Mouse (Mus musculus): Measurements from ENCODE around the gene Tspan18. TPM values are rescaled to one million over a fixed set of nuclear protein-coding genes. Genes with fewer than 3 reads are reported as not detected.

The Tspan18 gene
- polyA plus RNA-seq, 1 experiment from 2014 or later = 48.2 TPM

DNA sequence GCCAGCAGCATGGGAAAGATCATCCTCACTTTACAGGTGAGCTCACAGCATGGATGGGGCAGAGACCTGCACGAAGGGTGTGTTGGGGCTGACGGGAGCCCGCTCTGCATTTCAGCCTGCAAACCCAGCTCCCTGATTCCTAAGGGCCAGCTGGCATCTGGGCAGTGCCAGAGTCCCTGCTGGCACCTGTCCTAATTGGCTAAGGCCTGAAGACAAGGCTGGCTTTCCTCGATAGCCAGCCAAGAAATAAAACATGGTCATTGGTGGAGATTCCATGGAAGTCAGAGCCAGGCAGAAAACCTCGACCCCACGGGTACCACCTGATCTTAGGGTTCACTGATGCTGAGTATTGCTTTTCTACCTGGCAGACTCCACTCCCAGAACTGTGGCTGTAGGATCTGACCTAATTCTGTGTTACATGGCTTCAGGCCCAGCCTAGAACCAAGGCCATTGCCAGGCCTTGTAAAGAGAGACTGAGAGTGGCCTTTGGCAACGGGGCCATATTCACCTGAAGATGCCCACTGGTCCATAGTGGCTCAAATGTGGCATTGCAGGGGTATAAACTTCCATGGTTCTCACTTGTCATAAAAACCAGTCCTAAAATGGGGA lies 181.3 kb downstream of the Tspan18 start:
- no peak overlapping the region for H3K27ac ChIP-seq (replicated peaks in 1 of 2; ENCODE audit: control insufficient read depth in 1 of 2, insufficient read depth in 1 of 2, low read depth in 2 of 2, low read length in 2 of 2)
- H3K9me3 ChIP-seq (ENCODE audit: control insufficient read depth, low read length) = no peaks in the 10 kb centered on the region
- H3K27me3 ChIP-seq (ENCODE audit: control insufficient read depth, insufficient read depth, low read length) = no peaks in the 10 kb centered on the region
- peaks cover 14 to 20% of the 10 kb centered on the region in 2 experiments for H3K4me1 ChIP-seq (ENCODE audit: control insufficient read depth in 2 of 2, insufficient read depth in 2 of 2, low read length in 2 of 2)
- no peak overlapping the region for H3K4me2 ChIP-seq (ENCODE audit: low read length)
- no peak overlapping the region for H3K9ac ChIP-seq (ENCODE audit: low read length)
- no peak for ATAC-seq (ENCODE audit: insufficient number of reproducible peaks, insufficient read depth, low FRiP score, low read depth)
- no peaks in the 10 kb centered on the region for H3K36me3 ChIP-seq (ENCODE audit: control insufficient read depth, insufficient read depth, low read length)
- H3K4me3 ChIP-seq (ENCODE audit: control insufficient read depth in 1 of 2, insufficient read depth in 1 of 2, low read depth in 1 of 2, low read length in 2 of 2) = no peak overlapping the region
- WGBS = 84% methylated on average over 7 of the region's 7 CpGs

DNA sequence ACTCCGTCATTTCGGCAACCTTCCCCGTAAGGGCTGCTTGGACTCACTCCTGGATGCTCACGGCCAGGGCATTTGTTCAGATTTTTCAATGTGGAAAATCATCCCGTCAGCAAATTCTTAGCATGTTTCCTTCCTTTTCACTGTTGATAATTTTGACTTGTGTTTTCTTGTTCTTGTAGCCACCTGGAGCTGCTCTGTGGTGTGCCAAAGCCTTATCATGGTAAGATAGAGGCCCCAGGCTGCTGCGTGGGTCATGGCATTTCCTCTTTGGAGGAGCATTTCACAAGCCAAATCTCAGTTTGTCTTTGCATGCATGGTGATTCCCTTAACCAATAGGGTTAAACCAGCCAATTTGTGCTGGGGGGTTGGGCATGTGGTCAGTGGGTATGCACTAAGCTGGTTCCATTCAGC lies 182.1 kb downstream of the Tspan18 start:
- H3K27me3 ChIP-seq (ENCODE audit: control insufficient read depth, insufficient read depth, low read length) = no peaks in the 10 kb centered on the region
- H3K4me3 ChIP-seq (ENCODE audit: control insufficient read depth in 1 of 2, insufficient read depth in 1 of 2, low read depth in 1 of 2, low read length in 2 of 2) = no peak overlapping the region
- peaks cover 14 to 20% of the 10 kb centered on the region in 2 experiments for H3K4me1 ChIP-seq (ENCODE audit: control insufficient read depth in 2 of 2, insufficient read depth in 2 of 2, low read length in 2 of 2)
- no peaks in the 10 kb centered on the region for H3K36me3 ChIP-seq (ENCODE audit: control insufficient read depth, insufficient read depth, low read length)
- H3K9ac ChIP-seq (ENCODE audit: low read length) = no peak overlapping the region
- WGBS = 57% methylated on average over 6 of the region's 6 CpGs
- no peak overlapping the region for H3K4me2 ChIP-seq (ENCODE audit: low read length)
- no peak overlapping the region for H3K27ac ChIP-seq (replicated peaks in 1 of 2; ENCODE audit: control insufficient read depth in 1 of 2, insufficient read depth in 1 of 2, low read depth in 2 of 2, low read length in 2 of 2)
- no peak for ATAC-seq (ENCODE audit: insufficient number of reproducible peaks, insufficient read depth, low FRiP score, low read depth)
- H3K9me3 ChIP-seq (ENCODE audit: control insufficient read depth, low read length) = no peaks in the 10 kb centered on the region

Other genes starting within 250 kb of the Tspan18 start
- gene Trp53i11, start 147.0 kb downstream of the Tspan18 start, polyA plus RNA-seq (2014; fragmentation: Nextera tagmentation; extraction: Ambion mirVana) = 30.5 and 33.0 TPM in 2 replicates
- 12.5 and 18.9 TPM in 2 replicates for gene Cd82, start 128.6 kb upstream of the Tspan18 start, polyA plus RNA-seq (2014; fragmentation: Nextera tagmentation; extraction: Ambion mirVana)
- not detected in 2 replicates for gene Gm10803, start 226.1 kb upstream of the Tspan18 start, polyA plus RNA-seq (2014; fragmentation: Nextera tagmentation; extraction: Ambion mirVana)